Mouse (Mus musculus) urinary bladder, postnatal 10 days (tissue): ENCODE results near the gene Prr29.
"Not testable (repeated sequence)": the region's sequence is repeated elsewhere in the genome, so short reads cannot be mapped to it uniquely, and the experiment has no call there.

ENCODE experiments used
- DNase-seq: peaks from one replicate; pipeline ENCODE4 v3.0.0; 2022; ENCODE audit warnings: low spot score

The Prr29 gene

DNA sequence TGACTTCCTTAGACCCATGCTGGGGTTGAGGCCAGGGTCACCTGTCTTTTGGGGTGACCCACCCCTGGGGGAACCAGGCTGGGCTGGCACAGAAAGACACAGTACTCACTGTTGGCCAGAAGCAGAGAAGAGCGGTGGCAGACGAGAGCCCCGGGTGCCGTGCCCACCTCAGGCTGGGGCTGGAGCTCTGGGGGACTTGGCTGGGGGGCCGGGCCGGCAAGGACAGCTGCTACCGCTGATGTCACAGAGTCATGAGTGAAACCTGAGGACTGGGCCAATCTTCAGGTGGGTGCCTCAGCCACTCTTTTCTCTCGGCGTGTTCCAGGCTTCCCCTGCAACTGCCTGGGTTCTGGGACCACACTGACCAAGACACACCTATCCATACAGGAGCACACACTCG is at the start of gene Prr29:
Prr29 (plus strand) TSS at position 107 of the 400 bp plus-strand sequence.
- no peak for DNase-seq

DNA sequence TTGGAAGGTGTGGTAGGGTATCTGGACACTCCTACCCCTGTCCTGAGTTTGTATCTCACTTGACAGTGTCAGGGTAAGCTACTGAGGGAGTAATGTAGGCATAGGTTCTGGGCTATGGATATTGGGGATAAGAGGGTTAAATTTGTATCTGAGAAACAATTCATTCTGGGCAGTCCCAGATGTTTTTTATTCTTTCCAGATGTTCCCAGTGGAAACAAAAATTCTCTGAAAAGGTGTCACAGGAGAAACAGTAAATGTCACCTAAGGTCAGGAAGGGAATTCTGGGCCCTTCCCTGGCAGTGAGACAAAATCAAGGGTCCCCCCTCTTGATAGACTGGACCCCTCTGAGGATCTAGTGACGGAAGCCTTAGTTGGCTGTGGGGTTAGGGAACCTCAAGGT is 48.9 kb upstream of the Prr29 start:
- no peak for DNase-seq

DNA sequence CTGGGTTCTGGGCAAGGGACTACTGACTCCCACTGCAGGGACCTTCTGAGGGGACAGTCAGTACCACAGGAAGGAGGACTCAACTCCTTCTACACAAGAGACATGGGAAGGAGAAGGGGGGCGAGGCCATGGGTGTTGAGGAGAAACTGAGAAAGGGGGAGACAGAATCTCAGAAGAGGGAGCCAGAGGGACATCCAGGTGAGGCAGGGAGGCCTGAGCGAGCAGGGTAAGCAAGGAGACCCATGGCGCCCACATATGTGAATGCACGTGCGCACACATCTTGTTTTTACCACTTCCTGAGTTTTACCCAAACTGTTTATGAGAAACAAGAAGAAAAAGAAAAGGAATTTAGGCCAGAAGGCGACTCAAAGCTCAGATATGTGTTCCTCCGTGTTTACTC is 47.5 kb upstream of the Prr29 start:
- no peak for DNase-seq

DNA sequence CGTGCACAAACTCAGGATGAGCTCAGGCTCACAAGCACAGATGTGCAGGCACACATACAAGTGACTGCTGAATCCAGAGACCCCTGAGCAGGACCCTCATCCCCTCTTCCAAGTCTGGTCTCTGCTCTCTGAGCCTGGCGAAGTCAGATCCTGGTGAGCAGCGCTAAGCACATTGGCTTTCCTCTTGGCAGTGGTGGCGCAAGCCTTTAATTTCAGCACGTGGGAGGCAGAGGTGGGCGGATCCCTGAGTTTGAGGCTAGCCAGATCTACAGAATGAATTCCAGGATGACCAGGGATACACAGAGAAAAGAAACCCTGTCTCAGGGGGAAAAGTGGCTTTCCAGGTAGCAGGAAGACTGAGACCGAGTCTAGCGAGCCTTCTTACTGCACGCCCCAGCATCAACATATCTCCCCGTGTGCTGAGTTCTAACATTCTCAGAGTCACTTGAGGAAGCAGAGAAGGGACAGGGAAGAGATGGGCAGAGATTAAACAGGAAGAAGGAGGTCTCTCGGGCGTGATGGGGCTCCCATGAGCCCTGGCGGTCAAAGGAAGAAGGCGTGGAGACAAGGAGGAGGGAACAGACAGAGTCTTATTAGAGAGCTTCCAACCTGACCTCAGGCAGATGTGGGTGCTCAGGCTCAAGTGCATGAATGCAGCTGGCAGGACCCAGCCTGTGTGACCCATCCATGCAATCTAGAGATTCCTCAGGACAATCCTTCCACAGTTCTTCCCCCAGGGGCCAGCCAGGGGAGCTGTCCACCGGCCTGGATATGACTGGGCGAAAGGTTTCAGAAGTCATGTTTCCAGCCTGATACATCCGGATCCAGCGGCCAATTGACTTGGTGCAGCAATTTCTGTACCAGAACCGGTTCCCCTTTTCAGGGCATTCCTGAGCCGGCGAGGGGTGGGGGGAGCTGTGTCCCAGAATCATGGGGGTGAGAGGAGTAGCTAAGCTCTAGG is 46.6 kb upstream of the Prr29 start:
- DNase-seq = no peak

DNA sequence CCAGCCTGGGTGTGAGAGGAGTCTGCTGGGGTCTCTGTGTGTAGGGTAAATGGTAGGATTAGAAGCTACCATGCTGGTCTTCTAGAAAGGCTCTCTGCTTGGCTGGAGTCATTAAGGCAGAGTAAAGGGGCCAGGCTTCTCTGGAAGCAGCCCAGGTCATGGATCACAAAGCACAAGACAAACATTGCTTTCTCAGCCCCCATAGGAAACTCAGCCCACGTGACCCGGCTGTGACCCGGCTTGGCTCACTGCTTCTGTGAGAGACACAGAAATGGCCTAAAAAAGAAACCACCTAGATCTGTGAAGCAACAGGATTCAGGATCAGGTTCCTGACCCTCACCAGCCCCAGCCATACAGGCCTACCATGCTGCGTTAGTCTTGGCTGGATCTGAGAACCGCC is 40.4 kb upstream of the Prr29 start:
- DNase-seq = no peak

DNA sequence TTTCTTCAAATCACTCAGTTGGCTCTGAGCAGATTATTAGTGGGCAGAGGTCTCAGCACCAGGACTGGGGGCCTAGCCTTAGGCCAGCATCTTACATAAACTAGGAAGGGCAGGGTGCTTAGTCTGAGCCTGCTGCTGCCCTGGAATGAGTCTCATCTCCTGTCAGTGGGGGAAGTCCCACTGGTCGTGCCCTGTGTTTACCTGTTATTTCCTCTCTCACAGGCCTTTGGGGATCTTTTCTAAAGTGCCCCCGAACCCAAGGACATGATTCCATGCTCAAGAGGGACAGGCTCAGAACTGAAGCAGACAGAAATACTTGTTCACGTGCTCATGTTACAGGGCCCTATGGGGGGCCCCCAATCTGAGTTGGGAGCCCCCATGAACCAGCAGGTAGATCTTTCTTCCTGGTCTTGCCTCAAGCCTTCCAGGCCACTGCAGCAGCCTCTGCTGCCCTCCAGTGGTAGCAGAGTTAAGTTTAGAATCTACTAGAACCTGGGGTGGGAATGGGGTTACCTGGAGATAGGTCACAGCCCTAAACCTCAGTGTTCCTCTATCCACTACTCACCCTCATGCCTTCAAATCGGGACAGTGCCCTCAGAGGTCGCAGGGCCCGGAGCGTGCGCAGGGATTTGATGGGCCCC is 39.6 kb upstream of the Prr29 start:
- DNase-seq = no peak

DNA sequence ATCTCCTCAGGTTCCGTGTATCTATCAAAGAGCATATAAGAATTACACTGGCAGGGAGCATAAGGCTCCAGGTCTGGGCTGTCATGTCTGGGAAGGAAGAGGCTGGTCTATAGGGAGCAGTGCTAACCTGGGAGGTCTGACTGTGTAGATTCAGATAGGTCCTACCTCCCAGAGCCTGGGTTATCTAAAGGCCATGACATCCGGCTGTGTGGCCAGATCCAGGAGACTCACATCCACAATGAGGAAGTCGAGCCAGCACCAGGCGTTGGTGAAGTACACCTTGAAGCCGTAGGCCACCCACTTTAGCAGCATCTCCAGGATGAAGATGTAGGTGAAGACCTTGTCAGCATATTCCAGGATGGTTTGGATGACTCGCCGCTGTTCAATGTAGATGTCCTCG is 38.8 kb upstream of the Prr29 start:
- DNase-seq = no peak

DNA sequence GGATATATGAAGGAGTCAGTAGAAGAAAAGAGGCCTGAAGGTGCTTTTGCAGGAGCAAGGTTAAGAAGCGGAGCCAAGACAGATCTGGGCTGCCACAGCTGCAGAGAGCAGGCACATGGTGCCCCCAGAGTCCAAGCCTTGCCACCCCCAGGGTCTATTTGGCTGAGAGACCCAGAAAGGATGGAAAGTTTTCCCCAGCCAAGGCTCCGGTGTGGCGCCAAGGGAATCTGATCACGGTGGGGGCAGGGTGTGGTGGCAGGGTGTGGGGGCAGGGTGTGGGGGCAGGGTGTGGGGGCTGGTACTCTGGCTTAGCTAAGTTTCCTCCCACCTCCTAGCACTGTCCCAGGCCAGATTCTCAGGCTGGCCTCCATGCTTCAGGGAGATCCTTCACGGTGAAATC is 36.8 kb upstream of the Prr29 start:
- no peak for DNase-seq

DNA sequence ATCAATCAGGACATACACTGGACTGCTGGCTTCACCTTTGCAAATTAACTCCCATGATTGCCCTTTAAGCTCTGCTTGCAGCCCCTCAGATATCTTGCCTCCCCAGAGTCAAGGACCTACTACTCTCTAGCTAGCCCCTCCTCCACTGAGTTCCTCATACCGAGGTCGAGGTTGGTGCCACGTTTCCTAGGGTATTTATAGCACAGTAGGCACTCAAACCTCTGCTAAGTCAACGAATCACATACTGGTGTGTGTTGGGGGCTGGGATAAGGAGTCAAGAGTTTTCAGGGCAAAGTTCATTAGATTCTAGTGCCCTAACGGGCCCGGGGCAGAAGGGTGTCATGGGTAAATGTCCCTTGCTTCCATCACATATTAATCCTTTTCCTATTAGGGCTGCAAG is 36.1 kb upstream of the Prr29 start:
- no peak for DNase-seq

DNA sequence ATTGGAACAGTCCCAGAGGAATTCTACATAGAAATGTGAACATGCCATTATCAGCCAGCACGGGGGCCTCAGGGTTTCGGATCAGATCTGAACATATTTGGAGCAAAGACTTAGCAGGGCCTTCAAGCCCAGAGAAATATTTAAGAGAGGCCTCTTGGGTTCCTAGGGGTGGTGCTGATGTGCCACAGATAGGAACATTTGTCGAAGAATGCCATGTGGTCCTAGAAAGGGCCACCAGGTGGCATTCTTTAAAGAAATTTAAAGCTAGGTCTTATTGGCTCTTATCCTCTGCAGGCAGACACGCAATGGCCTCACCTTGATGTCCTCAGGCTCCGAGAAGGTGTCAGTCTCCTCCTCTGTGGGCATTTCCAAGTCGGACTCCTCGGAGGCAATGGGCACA is 35.6 kb upstream of the Prr29 start:
- DNase-seq = no peak

DNA sequence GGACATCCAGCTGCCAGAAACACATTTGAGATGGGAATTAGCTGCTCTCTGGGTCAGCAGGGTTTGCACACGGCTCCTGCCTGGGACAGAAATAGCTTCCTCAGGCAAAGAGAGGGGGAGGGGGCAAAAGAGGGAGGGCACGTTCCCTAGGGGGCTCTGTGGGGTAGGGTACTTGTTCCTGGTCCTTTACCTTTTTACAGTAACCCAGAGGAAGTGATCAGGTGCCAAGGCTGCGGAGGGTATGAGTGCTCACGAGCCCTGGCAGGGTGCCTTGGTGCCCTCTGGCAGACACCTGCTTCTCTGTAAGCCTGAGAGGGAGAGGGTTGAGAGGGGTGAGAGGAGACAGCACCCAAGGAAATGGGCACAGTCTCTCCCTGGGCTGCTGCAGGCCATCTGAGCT is 32.8 kb upstream of the Prr29 start:
- DNase-seq = no peak

DNA sequence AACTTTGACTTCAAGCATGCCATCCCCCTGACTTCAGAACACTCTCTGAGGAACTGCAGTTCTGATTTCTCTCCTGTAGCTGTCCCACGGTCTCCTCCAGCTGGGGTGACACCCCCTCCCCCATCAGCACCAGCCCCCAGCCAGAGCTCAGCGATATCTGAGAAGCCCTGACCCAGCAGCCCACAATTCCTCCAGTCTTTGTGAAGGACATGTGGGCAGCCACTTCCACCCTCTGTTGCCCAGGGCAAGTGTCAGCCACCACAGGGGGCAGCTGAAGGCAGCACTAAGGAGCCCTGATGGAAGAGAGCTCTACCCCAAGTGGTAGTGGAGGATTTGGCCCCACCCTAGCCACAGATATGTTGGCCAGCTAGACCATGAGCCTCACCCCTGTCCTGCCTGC is 31.2 kb upstream of the Prr29 start:
- DNase-seq = no peak

DNA sequence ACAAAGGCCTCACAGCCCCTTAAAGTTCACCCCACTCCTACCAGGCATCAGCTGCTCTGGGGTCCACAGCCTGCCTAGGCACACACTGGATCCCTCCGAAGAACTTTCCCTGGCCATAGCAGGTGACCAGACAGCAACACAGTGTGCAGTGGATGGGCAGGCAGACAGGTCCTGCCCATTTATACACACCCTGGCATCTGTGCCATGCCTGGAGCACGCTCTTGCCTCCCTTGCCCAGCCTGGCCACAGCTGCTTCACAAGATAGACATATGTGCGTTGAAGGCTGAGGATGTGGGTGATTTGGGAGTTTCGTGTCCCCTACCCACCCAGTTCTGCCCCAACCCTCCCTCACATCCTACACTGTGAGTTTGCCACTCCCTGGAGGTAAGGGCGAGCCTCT is 27.2 kb upstream of the Prr29 start:
- DNase-seq = no peak

DNA sequence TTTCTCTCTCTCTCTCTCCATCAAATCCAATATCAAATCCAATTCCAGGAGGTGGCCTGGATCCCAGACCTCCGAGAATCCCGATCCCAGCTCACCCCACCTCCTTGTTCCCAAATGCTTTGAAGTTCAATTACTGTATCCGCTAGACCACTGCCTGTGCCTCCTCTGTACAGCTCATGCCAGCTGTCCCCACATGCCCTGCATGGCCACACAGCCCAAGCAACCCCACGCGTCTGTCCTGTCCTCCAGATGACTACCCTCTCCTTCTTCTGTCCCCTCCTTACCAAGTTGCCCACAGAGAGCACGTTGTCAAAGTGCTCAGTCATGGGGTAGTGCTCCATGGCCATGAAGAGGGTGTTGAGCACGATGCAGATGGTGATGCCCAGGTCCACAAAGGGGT is 26.4 kb upstream of the Prr29 start:
- no peak for DNase-seq

DNA sequence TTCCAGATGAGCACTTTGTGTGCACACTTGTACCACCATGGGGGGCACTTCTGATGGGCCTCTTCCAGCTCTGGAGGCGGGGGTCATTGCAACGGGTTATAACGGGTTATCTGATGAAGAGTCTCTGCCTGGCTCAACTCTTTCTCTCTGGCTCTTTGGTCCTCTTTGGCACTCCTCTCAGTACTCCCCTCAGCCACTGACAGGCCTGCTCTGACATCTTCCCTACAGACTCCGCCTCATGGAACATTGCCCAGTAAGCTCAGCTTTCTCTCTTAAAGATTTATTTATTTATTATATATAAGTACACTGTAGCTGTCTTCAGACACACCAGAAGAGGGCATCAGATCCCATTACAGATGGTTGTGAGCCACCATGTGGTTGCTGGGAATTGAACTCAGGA is 25.9 kb upstream of the Prr29 start:
- not testable (repeated sequence) for DNase-seq

DNA sequence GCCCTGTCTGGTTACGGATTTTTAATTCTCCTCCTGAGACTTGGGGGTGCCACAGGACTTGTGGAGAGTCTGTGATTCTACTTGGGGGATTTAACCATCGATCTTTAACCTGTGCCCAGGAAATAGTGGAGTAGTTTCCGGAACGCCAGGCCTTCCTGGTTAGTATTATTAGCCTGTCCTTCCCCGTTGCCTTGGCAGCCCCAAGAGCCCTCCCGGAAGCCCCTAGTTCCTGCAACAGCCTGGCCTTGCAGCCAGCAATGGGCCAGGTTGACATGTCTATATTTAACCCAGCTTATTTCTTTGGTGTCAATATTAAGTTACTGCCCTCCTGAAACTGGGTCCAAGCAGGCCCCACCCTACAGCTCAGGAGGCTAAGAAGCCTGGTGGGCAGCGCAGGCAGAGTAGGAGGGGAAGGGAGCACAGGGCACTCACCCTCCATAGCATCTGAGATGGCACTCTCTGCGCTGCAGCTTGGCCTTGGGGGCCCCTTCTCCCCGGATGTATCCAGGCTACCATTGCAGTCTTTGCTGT is 24.2 kb upstream of the Prr29 start:
- DNase-seq = no peak

DNA sequence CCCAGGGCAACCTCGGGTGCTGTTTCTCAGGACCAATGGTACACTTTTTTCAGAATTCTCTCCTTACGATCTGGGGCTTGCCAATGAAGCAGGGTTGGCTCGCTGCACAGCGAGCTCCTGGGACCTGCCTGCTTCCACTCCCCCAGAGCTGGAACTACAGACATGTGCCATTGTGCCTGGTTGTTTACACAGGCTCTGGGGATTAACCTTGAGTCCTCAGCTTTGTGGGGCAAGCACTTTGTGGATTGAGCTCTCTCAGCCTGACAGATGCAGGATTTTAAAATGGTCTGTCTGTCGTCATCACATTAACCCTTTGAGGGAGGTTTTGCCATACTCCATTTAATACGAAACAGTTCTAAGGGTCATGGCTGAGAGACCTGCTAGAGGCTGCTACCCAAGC is 20.4 kb upstream of the Prr29 start:
- DNase-seq = no peak

DNA sequence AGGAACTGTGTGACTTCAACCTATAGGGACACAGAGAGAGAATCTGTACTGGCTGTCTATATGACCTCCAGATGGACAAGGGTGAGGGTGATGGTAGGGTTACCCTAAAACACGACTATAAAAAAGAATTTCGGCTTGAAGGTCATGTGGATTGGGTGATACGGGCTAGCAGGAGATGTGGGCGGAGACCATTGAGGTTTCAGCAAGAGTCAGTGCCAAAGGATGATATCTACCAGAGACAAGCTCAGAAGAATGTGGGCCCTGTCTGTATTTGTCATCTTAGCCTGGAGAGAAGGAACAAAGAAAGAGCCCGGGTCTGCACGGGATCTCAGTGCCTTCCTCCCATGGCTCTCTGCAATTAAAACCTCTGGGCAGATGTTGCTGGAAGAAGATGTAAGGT is 15.5 kb upstream of the Prr29 start:
- no peak for DNase-seq

DNA sequence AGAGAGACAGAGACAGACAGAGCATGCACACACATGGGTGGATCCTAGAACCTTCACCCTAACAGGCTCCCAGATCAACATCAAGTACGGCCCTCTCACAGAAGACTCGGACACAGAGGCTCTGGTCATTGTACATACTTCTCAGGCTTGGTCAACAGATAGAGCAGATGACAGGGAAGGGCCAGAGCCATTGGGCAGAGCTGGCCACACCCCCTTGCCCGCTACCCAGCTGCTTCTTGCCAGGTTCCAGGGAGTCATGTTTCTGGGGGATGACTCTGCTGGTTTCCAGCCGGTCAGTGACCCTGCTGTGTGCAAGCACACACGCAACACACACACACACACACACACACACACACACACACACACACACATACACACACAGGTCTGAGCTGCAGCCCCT is 14.4 kb upstream of the Prr29 start:
- DNase-seq = no peak

DNA sequence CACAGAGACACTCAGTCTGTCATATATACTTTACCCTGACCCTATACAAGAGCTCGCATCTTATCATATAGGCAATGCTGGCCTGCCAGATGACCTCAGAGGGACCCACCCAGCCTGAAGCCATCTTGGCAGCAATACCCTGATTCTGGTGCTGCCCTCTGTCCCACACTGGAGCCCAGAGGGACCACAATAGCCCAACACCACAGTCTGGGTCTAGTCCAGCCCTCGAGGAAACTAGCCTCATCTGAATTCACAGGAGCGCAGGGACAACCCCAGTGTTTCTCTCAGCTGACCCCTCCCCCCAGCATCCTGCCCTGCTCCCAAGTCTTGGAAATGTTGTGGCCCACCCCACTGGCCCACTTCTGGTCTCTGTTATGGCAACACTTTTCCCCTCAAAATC is 14.0 kb upstream of the Prr29 start:
- DNase-seq = no peak

DNA sequence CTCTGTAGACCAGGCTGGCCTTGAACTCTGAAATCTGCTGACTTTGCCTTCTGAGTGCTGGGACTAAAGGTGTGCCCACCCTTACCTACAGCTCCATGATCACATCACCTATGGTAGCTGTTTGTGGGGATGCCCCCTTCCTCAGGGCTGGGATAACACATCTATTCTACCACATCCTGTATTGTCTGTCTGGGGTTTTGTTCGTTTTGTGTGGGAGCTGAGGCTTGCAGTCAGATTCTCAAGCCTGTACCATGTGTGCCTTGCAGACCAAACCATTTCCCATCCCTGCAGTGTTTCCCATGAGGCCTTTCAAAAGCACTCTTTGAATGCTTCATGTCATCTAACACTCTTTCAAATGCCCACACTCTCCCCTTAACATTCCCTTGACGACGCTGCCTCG is 13.3 kb upstream of the Prr29 start:
- DNase-seq = no peak

DNA sequence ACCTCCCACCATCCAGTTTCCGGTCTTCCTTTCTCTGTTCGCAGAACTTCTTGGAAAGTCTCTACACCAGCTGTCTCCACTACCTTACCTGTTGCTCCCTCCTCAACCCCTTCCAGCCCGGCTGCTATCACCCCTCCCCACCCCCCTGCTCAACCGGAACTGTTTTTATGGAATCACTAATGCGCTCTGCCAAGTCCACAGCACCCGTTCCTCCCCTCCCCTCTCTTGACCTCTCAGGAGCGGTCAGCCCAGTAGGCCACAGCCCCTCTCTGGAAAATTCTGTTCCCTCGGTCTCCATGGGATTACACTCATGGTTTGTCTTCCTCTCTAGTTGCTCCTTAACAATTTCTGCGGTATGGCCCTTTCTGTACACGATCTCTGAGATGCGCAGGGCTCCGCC is 12.1 kb upstream of the Prr29 start, which contains the start of gene Scn4a:
Scn4a (minus strand) TSS at position 101 of the 400 bp plus-strand sequence.
- DNase-seq = no peak

DNA sequence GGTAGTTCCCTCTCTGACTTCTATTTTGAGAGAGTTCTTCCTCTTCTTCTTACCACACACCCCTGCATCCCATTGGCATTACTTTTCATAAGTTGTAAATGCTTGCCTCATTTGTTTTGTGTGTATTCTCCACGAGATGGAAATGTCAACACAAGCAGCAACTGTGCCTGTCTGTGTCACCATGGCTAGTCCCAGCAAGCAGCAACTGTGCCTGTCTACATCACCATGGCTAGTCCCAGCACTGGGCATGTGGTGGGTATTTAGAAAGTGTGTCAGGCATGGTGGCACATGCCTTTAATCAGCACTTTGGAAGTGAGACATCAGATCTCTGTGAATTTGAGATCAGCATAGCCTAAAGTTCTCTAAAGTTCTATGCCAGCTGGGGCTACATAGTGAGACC is 11.1 kb upstream of the Prr29 start:
- DNase-seq = no peak
